Mouse (Mus musculus) brain, embryonic 14.5 days (tissue): ENCODE results near the gene Tcea2. TPM values are rescaled to one million over a fixed set of nuclear protein-coding genes. Genes with fewer than 3 reads are reported as not detected.

ENCODE experiments used
- DNase-seq: peaks from one replicate; pipeline ENCODE4 v3.0.0-alpha.2; 2011; ENCODE audit warnings: low read depth
- CTCF ChIP-seq: fragments of 200-500 bp; IDR thresholded peaks from 2 replicates; pipeline ENCODE4 v1.5.1; 2012; ENCODE audit warnings: inconsistent platforms, mild to moderate bottlenecking, moderate library complexity, borderline replicate concordance; ENCODE audit not compliant: insufficient read depth, insufficient read length; ENCODE audit errors: extremely low read depth
- POLR2A ChIP-seq: fragments of 200-500 bp; IDR thresholded peaks from 2 replicates; pipeline ENCODE4 v1.6.1; 2012; ENCODE audit warnings: mild to moderate bottlenecking, inconsistent platforms, borderline replicate concordance; ENCODE audit not compliant: poor library complexity, insufficient read depth, insufficient read length, severe bottlenecking; ENCODE audit errors: extremely low read depth
- polyA plus RNA-seq: library from polyadenylated mRNA; depleted of rRNA; stranded (reverse); fragments of >200 nt; gene quantifications from 2 replicates; pipeline ENCODE4 v1.2.3, GENCODE M21; 2012

The Tcea2 gene
- polyA plus RNA-seq, 1 experiment, result 55.9 TPM

GRCm38 (mm10) chr2:181677755-181678098 is 2.4 kb upstream of the Tcea2 start:
- no peak for TF ChIP-seq POLR2A
- no peak for TF ChIP-seq CTCF

GRCm38 (mm10) chr2:181678780-181679179 is 1.3 kb upstream of the Tcea2 start:
- DNase-seq, result peak; percentile 91
- TF ChIP-seq CTCF (peak; percentile 94), POLR2A (no peak)

More at GRCm38 (mm10) chr2:181677755-181678098, 2.4 kb upstream of the Tcea2 start:
- no peak for DNase-seq

- TF ChIP-seq CTCF (no peak), POLR2A (no peak)
- DNase-seq, result peak; percentile 42
Measured at GRCm38 (mm10) chr2:181680716-181681117, 607 bp downstream of the Tcea2 start.

- TF ChIP-seq CTCF (no peak), POLR2A (no peak)
- DNase-seq, result no peak
Measured at GRCm38 (mm10) chr2:181681978-181682377, 1.9 kb downstream of the Tcea2 start.

GRCm38 (mm10) chr2:181683381-181683780 is 3.3 kb downstream of the Tcea2 start:
- TF ChIP-seq CTCF, result no peak
- no peak for TF ChIP-seq POLR2A
- no peak for DNase-seq

- TF ChIP-seq POLR2A (no peak), CTCF (no peak)
- DNase-seq, result no peak
Measured at GRCm38 (mm10) chr2:181684713-181685112, 4.6 kb downstream of the Tcea2 start.

- DNase-seq, result no peak
- TF ChIP-seq CTCF (no peak), POLR2A (no peak)
Measured at GRCm38 (mm10) chr2:181685686-181686085, 5.6 kb downstream of the Tcea2 start.

GRCm38 (mm10) chr2:181687586-181687985 is 7.5 kb downstream of the Tcea2 start:
- TF ChIP-seq CTCF (no peak), POLR2A (no peak)
- DNase-seq, result no peak

GRCm38 (mm10) chr2:181689466-181690160 is 9.5 kb downstream of the Tcea2 start:
- TF ChIP-seq POLR2A (no peak), CTCF (no peak)
- no peak for DNase-seq

GRCm38 (mm10) chr2:181691083-181691482 is 11.0 kb downstream of the Tcea2 start:
- TF ChIP-seq POLR2A (no peak), CTCF (no peak)
- no peak for DNase-seq

GRCm38 (mm10) chr2:181691571-181691970 is 11.5 kb downstream of the Tcea2 start:
- DNase-seq, result no peak
- TF ChIP-seq CTCF (no peak), POLR2A (no peak)

- no peak for DNase-seq
- TF ChIP-seq CTCF (no peak), POLR2A (no peak)
Measured at GRCm38 (mm10) chr2:181692304-181692703, 12.2 kb downstream of the Tcea2 start.
